Mouse (Mus musculus): ENCODE measurements around the gene Smarca2.

DNA sequence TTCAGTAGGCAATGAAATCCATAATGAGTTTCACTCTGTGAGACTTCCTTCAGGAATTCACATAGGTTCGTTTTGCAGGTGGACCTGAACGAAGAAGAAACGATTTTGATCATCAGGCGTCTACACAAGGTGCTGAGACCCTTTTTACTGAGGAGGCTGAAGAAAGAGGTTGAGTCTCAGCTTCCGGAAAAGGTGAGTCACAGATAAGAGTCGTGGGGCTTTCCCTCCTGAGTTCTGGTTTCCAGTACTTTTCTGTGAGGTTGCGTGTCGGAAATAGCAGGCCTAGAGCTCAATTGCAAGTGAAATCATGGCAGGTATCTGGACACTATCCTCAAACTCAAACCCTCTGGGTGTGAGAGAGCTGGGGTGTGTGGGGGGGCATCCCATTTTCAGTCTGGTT lies 78.9 kb downstream of the Smarca2 start:
- TF ChIP-seq CTCF (IDR thresholded peaks at IDR 0.05): no peak
- no peak for TF ChIP-seq EP300 (IDR thresholded peaks at IDR 0.05)
